Mouse (Mus musculus): ENCODE data around the gene Flt3l. TPM values are rescaled to one million over a fixed set of nuclear protein-coding genes. Genes with fewer than 3 reads are reported as not detected.
A peak's percentile ranks its signal among the peaks of the same experiment; 100 is the strongest.

Gene Flt3l
- polyA plus RNA-seq, 1 experiment from 2014 or later, result 2.5 TPM

DNA sequence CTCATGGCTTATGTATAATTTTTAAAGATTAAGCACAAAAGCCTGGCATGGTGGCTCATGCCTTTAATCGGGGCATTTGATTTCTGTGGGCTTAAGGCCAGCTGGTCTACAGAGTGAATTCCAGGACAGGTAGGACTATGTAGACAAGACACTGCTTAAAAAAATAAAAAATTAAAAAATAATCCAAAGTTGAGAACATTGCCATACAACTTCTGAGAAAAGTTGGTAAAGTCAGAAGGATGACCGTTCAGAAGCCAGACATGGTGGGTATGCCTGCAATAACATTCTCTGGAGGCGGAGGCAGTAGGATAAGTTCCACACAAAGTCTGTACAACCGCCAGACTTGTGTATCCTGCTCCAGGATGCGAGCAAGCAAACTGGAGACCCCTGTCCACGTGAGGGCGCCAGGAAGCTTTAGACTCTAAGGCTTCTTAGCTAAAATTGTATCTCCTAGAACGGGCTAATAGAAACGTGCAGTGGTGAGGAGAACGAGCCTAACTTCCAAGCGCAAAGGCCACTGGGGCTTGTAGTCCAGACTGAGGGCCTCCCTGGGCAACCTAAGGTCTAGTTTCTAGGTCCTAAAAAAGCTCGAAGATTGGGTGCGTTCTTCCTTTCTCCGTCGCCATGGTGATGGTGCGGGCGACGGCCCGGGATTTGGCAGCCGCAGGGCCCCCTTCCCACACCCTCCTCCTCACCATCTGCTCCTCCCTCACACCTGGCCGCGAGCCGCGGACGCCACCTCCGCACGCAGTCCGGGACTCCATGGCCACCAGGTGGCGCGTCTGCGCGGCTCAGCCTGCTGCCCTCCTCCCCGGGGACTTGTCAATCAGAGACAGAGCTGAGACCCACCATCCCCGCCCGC lies 25.6 kb upstream of the Flt3l start:
- Histone ChIP-seq H3K36me3 (ENCODE audit: control insufficient read depth, insufficient read depth, low read length) (peaks cover 8% of the 10 kb centered on the region; the same call in 1 of the 2 replicates), H3K4me3 (ENCODE audit: low read depth, low read length) (peak overlapping the region; percentile 32), H3K4me2 (peak overlapping the region; percentile 66), H3K27me3 (ENCODE audit: control insufficient read depth, insufficient read depth, low read length) (peaks cover 45% of the 10 kb centered on the region), H3K9ac (ENCODE audit: low read depth, low read length) (peak overlapping the region; percentile 50; the same call in 1 of the 2 replicates), H3K27ac (ENCODE audit: low read depth, low read length) (no peak overlapping the region), H3K9me3 (replicated peaks; ENCODE audit: control insufficient read depth, low read length) (no peaks in the 10 kb centered on the region; the same call in 1 of the 2 replicates), H3K4me1 (ENCODE audit: control insufficient read depth, insufficient read depth, low read length) (no peaks in the 10 kb centered on the region)
- ATAC-seq (replicated peaks; ENCODE audit: insufficient number of reproducible peaks, low FRiP score, low TSS enrichment), result peak; percentile 58
- 4% methylated on average over 35 of the region's 35 CpGs for WGBS (ENCODE audit: insufficient replicate concordance)

DNA sequence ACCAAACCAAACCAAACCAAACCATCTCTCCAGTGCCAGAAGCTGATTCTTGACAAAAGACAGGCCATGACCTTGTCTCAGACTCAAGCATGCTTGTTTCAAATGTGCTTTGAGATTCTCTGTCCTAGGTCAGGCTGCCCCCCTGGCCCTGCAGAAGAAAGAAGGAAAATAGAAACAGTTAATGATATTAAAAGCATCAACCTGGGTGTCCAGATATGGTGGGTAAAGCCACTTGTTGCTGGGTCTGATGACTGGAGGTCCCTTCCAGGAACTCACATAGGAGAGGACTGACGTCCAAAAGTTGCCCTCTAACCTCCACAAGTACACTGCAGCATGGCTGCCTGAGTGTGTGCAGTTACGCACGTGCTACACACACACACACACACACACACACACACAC lies 24.6 kb upstream of the Flt3l start:
- Histone ChIP-seq H3K4me2 (no peak overlapping the region), H3K4me3 (ENCODE audit: low read depth, low read length) (no peak overlapping the region), H3K27ac (ENCODE audit: low read depth, low read length) (no peak overlapping the region), H3K4me1 (ENCODE audit: control insufficient read depth, insufficient read depth, low read length) (no peaks in the 10 kb centered on the region), H3K27me3 (ENCODE audit: control insufficient read depth, insufficient read depth, low read length) (peaks cover 35% of the 10 kb centered on the region), H3K9ac (ENCODE audit: low read depth, low read length) (no peak overlapping the region), H3K9me3 (replicated peaks; ENCODE audit: control insufficient read depth, low read length) (no peaks in the 10 kb centered on the region; the same call in 1 of the 2 replicates), H3K36me3 (ENCODE audit: control insufficient read depth, insufficient read depth, low read length) (peaks cover 8% of the 10 kb centered on the region; the same call in 1 of the 2 replicates)
- WGBS (ENCODE audit: insufficient replicate concordance), result 90% methylated on average over 3 of the region's 3 CpGs
- ATAC-seq (replicated peaks; ENCODE audit: insufficient number of reproducible peaks, low FRiP score, low TSS enrichment), result no peak

DNA sequence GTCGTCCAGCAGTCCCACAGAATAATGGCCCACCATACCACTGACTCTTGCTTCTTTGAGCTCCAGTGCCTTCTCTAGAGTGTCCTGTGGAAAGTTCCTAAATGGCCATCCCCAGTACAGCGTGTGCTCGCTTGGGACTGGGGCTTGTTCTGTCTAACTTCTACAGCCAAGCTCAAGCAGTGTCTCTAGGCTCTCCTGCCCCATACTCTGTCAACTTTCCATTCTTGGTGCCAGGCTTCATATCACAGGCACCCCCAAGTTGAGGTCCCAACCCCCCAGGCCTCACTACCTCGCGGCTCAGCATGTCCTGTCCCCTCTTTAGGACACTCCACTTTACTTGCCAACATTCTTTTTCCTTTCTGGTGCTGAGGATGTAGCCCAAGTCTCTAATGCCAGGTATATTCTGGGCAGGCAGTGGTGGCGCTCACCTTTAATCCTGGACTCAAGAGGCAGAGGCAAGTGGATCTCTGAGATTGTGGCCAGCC lies 24.1 kb upstream of the Flt3l start:
- Histone ChIP-seq H3K36me3 (ENCODE audit: control insufficient read depth, insufficient read depth, low read length) (peaks cover 8% of the 10 kb centered on the region; the same call in 1 of the 2 replicates), H3K27me3 (ENCODE audit: control insufficient read depth, insufficient read depth, low read length) (peaks cover 30% of the 10 kb centered on the region), H3K9ac (ENCODE audit: low read depth, low read length) (no peak overlapping the region), H3K9me3 (replicated peaks; ENCODE audit: control insufficient read depth, low read length) (no peaks in the 10 kb centered on the region; the same call in 1 of the 2 replicates), H3K4me3 (ENCODE audit: low read depth, low read length) (no peak overlapping the region), H3K4me2 (no peak overlapping the region), H3K27ac (ENCODE audit: low read depth, low read length) (no peak overlapping the region), H3K4me1 (ENCODE audit: control insufficient read depth, insufficient read depth, low read length) (no peaks in the 10 kb centered on the region)
- no peak for ATAC-seq (replicated peaks; ENCODE audit: insufficient number of reproducible peaks, low FRiP score, low TSS enrichment)
- WGBS (ENCODE audit: insufficient replicate concordance), result 90% methylated on average over 6 of the region's 6 CpGs

- peaks cover 8% of the 10 kb centered on the region; the same call in 1 of the 2 replicates for H3K36me3 ChIP-seq (ENCODE audit: control insufficient read depth, insufficient read depth, low read length)
- H3K9ac ChIP-seq (ENCODE audit: low read depth, low read length), result no peak overlapping the region
- 87% methylated on average over 6 of the region's 6 CpGs for WGBS (ENCODE audit: insufficient replicate concordance)
- no peak overlapping the region for H3K4me2 ChIP-seq
- H3K4me1 ChIP-seq (ENCODE audit: control insufficient read depth, insufficient read depth, low read length), result no peaks in the 10 kb centered on the region; the same call in 1 of the 2 replicates
- no peaks in the 10 kb centered on the region; the same call in 1 of the 2 replicates for H3K9me3 ChIP-seq (replicated peaks; ENCODE audit: control insufficient read depth, low read length)
- ATAC-seq (replicated peaks; ENCODE audit: insufficient number of reproducible peaks, low FRiP score, low TSS enrichment), result no peak
- H3K27ac ChIP-seq (ENCODE audit: low read depth, low read length), result no peak overlapping the region
- H3K4me3 ChIP-seq (ENCODE audit: low read depth, low read length), result no peak overlapping the region
- peaks cover 16% of the 10 kb centered on the region for H3K27me3 ChIP-seq (ENCODE audit: control insufficient read depth, insufficient read depth, low read length)
These were observed 22.8 kb upstream of the Flt3l start for GRCm38 (mm10) chr7:45158991-45159390.

DNA sequence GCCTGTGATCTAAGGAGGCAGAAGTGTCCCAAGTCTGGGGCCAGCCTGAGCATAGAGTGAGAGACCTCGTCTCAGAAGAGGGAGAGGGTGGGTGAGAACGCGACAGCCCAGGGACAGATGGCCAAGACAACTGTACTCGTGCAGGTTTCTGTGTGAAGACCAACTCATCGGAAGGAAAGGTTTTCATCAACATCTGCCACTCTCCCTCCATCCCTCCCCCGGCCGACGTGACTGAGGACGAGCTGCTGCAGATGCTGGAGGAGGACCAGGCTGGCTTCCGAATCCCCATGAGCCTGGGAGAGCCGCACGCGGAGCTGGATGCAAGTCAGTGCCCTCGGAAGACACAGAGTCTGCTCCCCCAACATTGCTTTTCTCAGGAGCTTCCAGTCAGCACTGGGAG lies 21.2 kb upstream of the Flt3l start:
- no peak overlapping the region for H3K4me2 ChIP-seq
- no peak overlapping the region for H3K27ac ChIP-seq (ENCODE audit: low read depth, low read length)
- H3K4me1 ChIP-seq (ENCODE audit: control insufficient read depth, insufficient read depth, low read length), result no peaks in the 10 kb centered on the region; the same call in 1 of the 2 replicates
- WGBS (ENCODE audit: insufficient replicate concordance), result 86% methylated on average over 14 of the region's 14 CpGs
- peaks cover 8% of the 10 kb centered on the region; the same call in 1 of the 2 replicates for H3K36me3 ChIP-seq (ENCODE audit: control insufficient read depth, insufficient read depth, low read length)
- no peak overlapping the region for H3K9ac ChIP-seq (ENCODE audit: low read depth, low read length)
- H3K9me3 ChIP-seq (replicated peaks; ENCODE audit: control insufficient read depth, low read length), result no peaks in the 10 kb centered on the region; the same call in 1 of the 2 replicates
- H3K27me3 ChIP-seq (ENCODE audit: control insufficient read depth, insufficient read depth, low read length), result peaks cover under 1% of the 10 kb centered on the region
- ATAC-seq (replicated peaks; ENCODE audit: insufficient number of reproducible peaks, low FRiP score, low TSS enrichment), result no peak
- no peak overlapping the region for H3K4me3 ChIP-seq (ENCODE audit: low read depth, low read length)

DNA sequence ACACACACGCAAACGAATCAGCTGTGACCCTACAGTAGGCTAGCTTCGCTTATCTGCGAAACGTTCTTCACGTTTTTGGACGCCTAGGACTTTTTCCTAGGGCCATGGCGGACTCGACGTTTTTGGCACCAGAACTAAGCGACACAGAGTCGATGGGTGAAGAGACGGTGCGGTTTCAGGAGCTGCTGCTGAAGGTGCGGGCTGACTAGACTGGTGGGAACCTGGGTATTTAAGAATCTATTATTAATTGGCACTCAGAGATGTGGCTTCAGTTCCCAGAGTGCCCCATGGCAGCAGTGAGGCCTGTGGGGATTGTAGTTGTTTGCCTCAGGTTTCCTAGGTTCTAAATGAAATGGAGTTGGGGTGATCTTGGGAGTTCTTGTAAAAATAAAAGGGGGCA lies 20.0 kb upstream of the Flt3l start:
- no peaks in the 10 kb centered on the region; the same call in 1 of the 2 replicates for H3K9me3 ChIP-seq (replicated peaks; ENCODE audit: control insufficient read depth, low read length)
- H3K9ac ChIP-seq (ENCODE audit: low read depth, low read length), result no peak overlapping the region
- H3K4me2 ChIP-seq, result no peak overlapping the region
- H3K27ac ChIP-seq (ENCODE audit: low read depth, low read length), result no peak overlapping the region
- no peaks in the 10 kb centered on the region for H3K27me3 ChIP-seq (ENCODE audit: control insufficient read depth, insufficient read depth, low read length)
- 89% methylated on average over 15 of the region's 15 CpGs for WGBS (ENCODE audit: insufficient replicate concordance)
- H3K36me3 ChIP-seq (ENCODE audit: control insufficient read depth, insufficient read depth, low read length), result peaks cover 8% of the 10 kb centered on the region; the same call in 1 of the 2 replicates
- no peak for ATAC-seq (replicated peaks; ENCODE audit: insufficient number of reproducible peaks, low FRiP score, low TSS enrichment)
- H3K4me1 ChIP-seq (ENCODE audit: control insufficient read depth, insufficient read depth, low read length), result no peaks in the 10 kb centered on the region; the same call in 1 of the 2 replicates
- H3K4me3 ChIP-seq (ENCODE audit: low read depth, low read length), result no peak overlapping the region

DNA sequence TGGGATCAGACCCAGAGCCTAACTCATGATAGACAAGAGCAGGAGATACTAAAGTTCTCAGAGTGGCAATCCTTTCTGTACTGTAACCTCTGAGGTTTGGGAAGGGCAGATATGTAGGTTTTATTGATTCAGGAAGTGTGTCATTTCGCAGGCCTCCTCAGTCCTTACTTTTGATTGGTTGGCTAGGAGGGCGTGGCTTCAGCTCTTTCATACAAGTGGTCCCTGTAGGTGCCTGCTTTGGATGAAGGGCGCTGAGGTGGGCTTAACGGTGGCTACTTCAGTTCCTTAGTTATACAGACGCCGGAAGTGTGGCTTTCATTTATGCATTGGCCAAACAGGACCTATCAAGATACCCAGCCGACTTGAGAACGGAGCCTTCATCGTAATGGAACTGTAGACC lies 19.4 kb upstream of the Flt3l start:
- Histone ChIP-seq H3K9me3 (replicated peaks; ENCODE audit: control insufficient read depth, low read length) (no peaks in the 10 kb centered on the region), H3K4me2 (no peak overlapping the region), H3K4me3 (ENCODE audit: low read depth, low read length) (no peak overlapping the region), H3K9ac (ENCODE audit: low read depth, low read length) (no peak overlapping the region), H3K4me1 (ENCODE audit: control insufficient read depth, insufficient read depth, low read length) (peaks cover 2% of the 10 kb centered on the region), H3K36me3 (ENCODE audit: control insufficient read depth, insufficient read depth, low read length) (peaks cover 8% of the 10 kb centered on the region; the same call in 1 of the 2 replicates), H3K27me3 (ENCODE audit: control insufficient read depth, insufficient read depth, low read length) (no peaks in the 10 kb centered on the region), H3K27ac (ENCODE audit: low read depth, low read length) (no peak overlapping the region)
- ATAC-seq (replicated peaks; ENCODE audit: insufficient number of reproducible peaks, low FRiP score, low TSS enrichment), result no peak
- WGBS (ENCODE audit: insufficient replicate concordance), result 84% methylated on average over 9 of the region's 9 CpGs

DNA sequence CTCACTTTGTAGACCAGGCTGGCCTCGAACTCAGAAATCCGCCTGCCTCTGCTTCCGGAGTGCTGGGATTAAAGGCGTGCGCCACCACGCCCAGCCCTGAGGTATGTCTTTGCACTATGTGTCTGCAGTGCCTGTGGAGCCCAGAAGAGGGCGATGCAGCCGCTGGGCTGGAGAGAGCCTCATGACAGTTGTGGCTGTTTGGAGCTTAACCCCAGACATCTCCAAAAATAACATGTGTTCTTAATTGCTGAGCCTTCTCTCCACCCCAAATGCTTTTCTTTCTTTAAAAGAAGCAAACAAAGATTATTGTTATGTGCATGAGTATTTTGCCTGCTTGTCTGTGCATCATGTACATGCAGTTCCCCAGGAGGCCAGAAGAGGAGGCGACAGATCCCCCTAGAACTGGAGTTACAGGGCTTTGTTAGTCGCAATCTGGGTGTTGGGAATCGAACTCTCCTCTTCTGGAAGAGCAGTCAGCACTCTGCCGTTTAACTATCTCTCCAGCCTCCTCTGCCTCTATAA lies 18.8 kb upstream of the Flt3l start:
- ATAC-seq (replicated peaks; ENCODE audit: insufficient number of reproducible peaks, low FRiP score, low TSS enrichment), result 0 out of 2 replicates have a peak, but pooled peaks have one; percentile 0
- peaks cover 6% of the 10 kb centered on the region; the same call in 1 of the 2 replicates for H3K36me3 ChIP-seq (ENCODE audit: control insufficient read depth, insufficient read depth, low read length)
- H3K4me3 ChIP-seq (ENCODE audit: low read depth, low read length), result peak overlapping the region; percentile 74
- H3K27ac ChIP-seq (ENCODE audit: low read depth, low read length), result 0 out of 2 replicates have a peak overlapping the region, but pooled peaks have one; percentile 15
- peak overlapping the region; percentile 91 for H3K4me2 ChIP-seq
- no peaks in the 10 kb centered on the region for H3K27me3 ChIP-seq (ENCODE audit: control insufficient read depth, insufficient read depth, low read length)
- H3K9ac ChIP-seq (ENCODE audit: low read depth, low read length), result peak overlapping the region; percentile 34; the same call in 1 of the 2 replicates
- H3K4me1 ChIP-seq (ENCODE audit: control insufficient read depth, insufficient read depth, low read length), result peaks cover 3% of the 10 kb centered on the region
- 69% methylated on average over 12 of the region's 12 CpGs for WGBS (ENCODE audit: insufficient replicate concordance)
- no peaks in the 10 kb centered on the region for H3K9me3 ChIP-seq (replicated peaks; ENCODE audit: control insufficient read depth, low read length)

Measured in heart, embryonic 11.5 days (tissue).